Mouse (Mus musculus) embryonic fibroblast, embryonic 13.5 days (primary cell): ENCODE data around the gene Zfp870.

Experiments
- CTCF ChIP-seq: IDR thresholded peaks from 2 replicates; pipeline ENCODE4 v1.5.1; 2011; ENCODE audit warnings: mild to moderate bottlenecking, control low read depth, low read length, moderate library complexity, borderline replicate concordance; ENCODE audit not compliant: insufficient read depth
- POLR2A ChIP-seq: IDR thresholded peaks from 2 replicates; pipeline ENCODE4 v1.6.1; 2011; ENCODE audit warnings: low read depth, mild to moderate bottlenecking, control low read depth, low read length, moderate library complexity

GRCm38 (mm10) chr17:32889611-32890010 is 1.8 kb downstream of the Zfp870 start:
- TF ChIP-seq CTCF (no peak), POLR2A (no peak)
